Mouse (Mus musculus) limb, embryonic 14.5 days (tissue): ENCODE measurements around the gene Trnp1. TPM values are rescaled to one million over a fixed set of nuclear protein-coding genes. Genes with fewer than 3 reads are reported as not detected.

Experiments
- ATAC-seq: fragments of 200-750 bp; cut with Nextera tagmentation; 2 replicates; pipeline ENCODE4 v1.8.0; 2017; ENCODE audit warnings: low read depth, moderate number of reproducible peaks, moderate TSS enrichment; ENCODE audit not compliant: low FRiP score
- DNase-seq: peaks from one replicate; pipeline ENCODE4 v3.0.0-alpha.2; 2015; ENCODE audit warnings: low spot score
- H3K27ac ChIP-seq: fragments of 300-500 bp; sonication (generic); replicated peaks from 2 replicates; pipeline ENCODE4 v1.5.1; 2014; ENCODE audit warnings: low read depth, mild to moderate bottlenecking, low read length, moderate library complexity, mixed read lengths
- H3K27me3 ChIP-seq: fragments of 300-500 bp; sonication (generic); 2 replicates; pipeline ENCODE4 v1.6.1; 2014; ENCODE audit warnings: low read length, mixed read lengths; ENCODE audit not compliant: control insufficient read depth, insufficient read depth
- H3K36me3 ChIP-seq: fragments of 300-500 bp; sonication (generic); 2 replicates; pipeline ENCODE4 v1.6.1; 2014; ENCODE audit warnings: mild to moderate bottlenecking, low read length, moderate library complexity, mixed read lengths; ENCODE audit not compliant: control insufficient read depth, insufficient read depth
- H3K4me1 ChIP-seq: fragments of 300-500 bp; sonication (generic); 2 replicates; pipeline ENCODE4 v1.6.1; 2014; ENCODE audit warnings: antibody characterized with exemption, low read length, mixed read lengths; ENCODE audit not compliant: control insufficient read depth, insufficient read depth
- H3K4me2 ChIP-seq: fragments of 300-500 bp; sonication (generic); replicated peaks from 2 replicates; pipeline ENCODE4 v1.6.1; 2014; ENCODE audit warnings: low read depth, mild to moderate bottlenecking, low read length, moderate library complexity; ENCODE audit not compliant: severe bottlenecking
- H3K4me3 ChIP-seq: fragments of 300-500 bp; sonication (generic); replicated peaks from 2 replicates; pipeline ENCODE4 v1.5.1; 2014; ENCODE audit warnings: low read length
- H3K9ac ChIP-seq: fragments of 300-500 bp; sonication (generic); 2 replicates; pipeline ENCODE4 v1.6.1; 2014; ENCODE audit warnings: mild to moderate bottlenecking, low read depth, low read length, moderate library complexity; ENCODE audit not compliant: severe bottlenecking
- H3K9me3 ChIP-seq: fragments of 300-500 bp; sonication (generic); 2 replicates; pipeline ENCODE4 v1.6.1; 2016; ENCODE audit warnings: low read length; ENCODE audit not compliant: control insufficient read depth
- POLR2A ChIP-seq: fragments of 200-500 bp; IDR thresholded peaks from 2 replicates; pipeline ENCODE4 v1.8.0; 2012; ENCODE audit warnings: inconsistent platforms, mild to moderate bottlenecking, moderate library complexity, borderline replicate concordance; ENCODE audit not compliant: insufficient read depth, insufficient read length; ENCODE audit errors: extremely low read depth
- WGBS: fragments of 180-500 bp; shearing (Covaris S2); extraction: QIAGEN DNeasy Blood & Tissue Kit; methylation state at CpG from one replicate; pipeline ENCODE4 v1.1.7; 2014; 5-methylcytosine and 5-hydroxymethylcytosine counted together
- polyA plus RNA-seq, 2 experiments: library from polyadenylated mRNA; depleted of rRNA in 1 of 2; stranded (reverse) in 1 of 2; unstranded in 1 of 2; fragments of >200 nt; fragmentation: Nextera tagmentation in 1 of 2; extraction: Ambion mirVana in 1 of 2; gene quantifications; 2 replicates each; pipeline versions ENCODE4 v1.2.1 to v1.2.3; 2012 to 2014

Gene Trnp1
- polyA plus RNA-seq, 2 experiments: 5.0 to 5.4 TPM

- no peak overlapping the region for H3K4me3 ChIP-seq
- TF ChIP-seq POLR2A: no peak
- H3K4me2 ChIP-seq: no peak overlapping the region
- no peaks in the 10 kb centered on the region for H3K27me3 ChIP-seq
- no peaks in the 10 kb centered on the region for H3K36me3 ChIP-seq
- H3K9ac ChIP-seq: no peak overlapping the region
- 88% methylated on average over 11 of the region's 11 CpGs for WGBS
- no peak overlapping the region for H3K27ac ChIP-seq
- no peak for DNase-seq
- peaks cover 15% of the 10 kb centered on the region for H3K4me1 ChIP-seq
- ATAC-seq: no peak
- no peaks in the 10 kb centered on the region for H3K9me3 ChIP-seq
Observed at GRCm38 (mm10) chr4:133447967-133448366, 50.4 kb downstream of the Trnp1 start.

GRCm38 (mm10) chr4:133447366-133447765 lies 51.0 kb downstream of the Trnp1 start:
- TF ChIP-seq POLR2A: no peak
- H3K9ac ChIP-seq: no peak overlapping the region
- H3K9me3 ChIP-seq: no peaks in the 10 kb centered on the region
- H3K4me2 ChIP-seq: no peak overlapping the region
- no peak overlapping the region for H3K27ac ChIP-seq
- H3K4me1 ChIP-seq: peaks cover 17% of the 10 kb centered on the region
- DNase-seq: no peak
- ATAC-seq: no peak
- H3K36me3 ChIP-seq: no peaks in the 10 kb centered on the region
- H3K27me3 ChIP-seq: no peaks in the 10 kb centered on the region
- no peak overlapping the region for H3K4me3 ChIP-seq
- 27% methylated on average over 5 of the region's 5 CpGs for WGBS

GRCm38 (mm10) chr4:133445727-133446126 lies 52.6 kb downstream of the Trnp1 start:
- H3K9me3 ChIP-seq: no peaks in the 10 kb centered on the region
- no peaks in the 10 kb centered on the region for H3K36me3 ChIP-seq
- no peak overlapping the region for H3K9ac ChIP-seq
- H3K27ac ChIP-seq: no peak overlapping the region
- 85% methylated on average over 5 of the region's 5 CpGs for WGBS
- no peak overlapping the region for H3K4me2 ChIP-seq
- no peak for ATAC-seq
- no peak for TF ChIP-seq POLR2A
- no peaks in the 10 kb centered on the region for H3K27me3 ChIP-seq
- H3K4me1 ChIP-seq: peaks cover 26% of the 10 kb centered on the region
- DNase-seq: no peak
- H3K4me3 ChIP-seq: no peak overlapping the region

GRCm38 (mm10) chr4:133443085-133443484 lies 55.3 kb downstream of the Trnp1 start:
- 55% methylated on average over 5 of the region's 5 CpGs for WGBS
- TF ChIP-seq POLR2A: no peak
- Histone ChIP-seq H3K4me3 (no peak overlapping the region), H3K9ac (no peak overlapping the region), H3K4me2 (0 out of 2 replicates have a peak overlapping the region, but pooled peaks have one; percentile 13), H3K27me3 (no peaks in the 10 kb centered on the region), H3K36me3 (no peaks in the 10 kb centered on the region), H3K9me3 (no peaks in the 10 kb centered on the region), H3K27ac (peak overlapping the region; percentile 72), H3K4me1 (peaks cover 32% of the 10 kb centered on the region)
- no peak for DNase-seq
- ATAC-seq: peak; percentile 41; the same call in 1 of the 2 replicates

- Histone ChIP-seq H3K4me2 (no peak overlapping the region), H3K27ac (peak overlapping the region; percentile 72), H3K9ac (no peak overlapping the region), H3K27me3 (no peaks in the 10 kb centered on the region), H3K36me3 (no peaks in the 10 kb centered on the region), H3K4me3 (no peak overlapping the region), H3K9me3 (no peaks in the 10 kb centered on the region), H3K4me1 (peaks cover 32% of the 10 kb centered on the region)
- TF ChIP-seq POLR2A: no peak
- ATAC-seq: no peak
- no peak for DNase-seq
- WGBS: 49% methylated on average over 3 of the region's 3 CpGs
Observed at GRCm38 (mm10) chr4:133442194-133442593, 56.2 kb downstream of the Trnp1 start.

Other genes starting within 250 kb of the Trnp1 start
- 14.3 and 15.7 TPM in 2 replicates for gene Sytl1, start 235.4 kb downstream of the Trnp1 start, polyA plus RNA-seq (2012; rRNA removed)
- 17.9 and 23.3 TPM in 2 replicates for gene Sytl1, start 235.4 kb downstream of the Trnp1 start, polyA plus RNA-seq (2014; fragmentation: Nextera tagmentation; extraction: Ambion mirVana)
- gene Tmem222, start 220.8 kb downstream of the Trnp1 start, polyA plus RNA-seq (2012; rRNA removed): 101 and 119 TPM in 2 replicates
- gene Tmem222, start 220.8 kb downstream of the Trnp1 start, polyA plus RNA-seq (2014; fragmentation: Nextera tagmentation; extraction: Ambion mirVana): 81.6 and 84.1 TPM in 2 replicates
- gene Wdtc1, start 145.1 kb downstream of the Trnp1 start, polyA plus RNA-seq (2012; rRNA removed): 27.8 and 35.9 TPM in 2 replicates
- 17.6 and 18.6 TPM in 2 replicates for gene Wdtc1, start 145.1 kb downstream of the Trnp1 start, polyA plus RNA-seq (2014; fragmentation: Nextera tagmentation; extraction: Ambion mirVana)
- 36.7 and 46.7 TPM in 2 replicates for gene Slc9a1, start 128.8 kb downstream of the Trnp1 start, polyA plus RNA-seq (2012; rRNA removed)
- 11.4 and 11.5 TPM in 2 replicates for gene Slc9a1, start 128.8 kb downstream of the Trnp1 start, polyA plus RNA-seq (2014; fragmentation: Nextera tagmentation; extraction: Ambion mirVana)
- gene Tent5b, start 18.4 kb downstream of the Trnp1 start, polyA plus RNA-seq (2012; rRNA removed): 0.80 and 1.0 TPM in 2 replicates
- 1.4 and 1.7 TPM in 2 replicates for gene Tent5b, start 18.4 kb downstream of the Trnp1 start, polyA plus RNA-seq (2014; fragmentation: Nextera tagmentation; extraction: Ambion mirVana)
- gene Kdf1, start 20.4 kb upstream of the Trnp1 start, polyA plus RNA-seq (2012; rRNA removed): 7.1 and 9.0 TPM in 2 replicates
- gene Kdf1, start 20.4 kb upstream of the Trnp1 start, polyA plus RNA-seq (2014; fragmentation: Nextera tagmentation; extraction: Ambion mirVana): 13.5 and 18.8 TPM in 2 replicates
- gene Nudc, start 47.4 kb upstream of the Trnp1 start, polyA plus RNA-seq (2012; rRNA removed): 141 and 184 TPM in 2 replicates
- 180 and 197 TPM in 2 replicates for gene Nudc, start 47.4 kb upstream of the Trnp1 start, polyA plus RNA-seq (2014; fragmentation: Nextera tagmentation; extraction: Ambion mirVana)
- 0.05 TPM in 1 of 2 replicates, not detected in the other for gene Nr0b2, start 54.8 kb upstream of the Trnp1 start, polyA plus RNA-seq (2012; rRNA removed)
- 0.17 TPM in 1 of 2 replicates, not detected in the other for gene Nr0b2, start 54.8 kb upstream of the Trnp1 start, polyA plus RNA-seq (2014; fragmentation: Nextera tagmentation; extraction: Ambion mirVana)
- gene Gpatch3, start 76.2 kb upstream of the Trnp1 start, polyA plus RNA-seq (2012; rRNA removed): 8.0 and 8.4 TPM in 2 replicates
- 8.1 and 9.2 TPM in 2 replicates for gene Gpatch3, start 76.2 kb upstream of the Trnp1 start, polyA plus RNA-seq (2014; fragmentation: Nextera tagmentation; extraction: Ambion mirVana)
- gene Gpn2, start 85.8 kb upstream of the Trnp1 start, polyA plus RNA-seq (2012; rRNA removed): 33.2 and 42.0 TPM in 2 replicates
- 17.6 and 19.6 TPM in 2 replicates for gene Gpn2, start 85.8 kb upstream of the Trnp1 start, polyA plus RNA-seq (2014; fragmentation: Nextera tagmentation; extraction: Ambion mirVana)
- gene Sfn, start 103.6 kb upstream of the Trnp1 start, polyA plus RNA-seq (2012; rRNA removed): 112 and 139 TPM in 2 replicates
- 243 and 295 TPM in 2 replicates for gene Sfn, start 103.6 kb upstream of the Trnp1 start, polyA plus RNA-seq (2014; fragmentation: Nextera tagmentation; extraction: Ambion mirVana)
- gene Zdhhc18, start 151.6 kb upstream of the Trnp1 start, polyA plus RNA-seq (2012; rRNA removed): 38.0 and 46.5 TPM in 2 replicates
- gene Zdhhc18, start 151.6 kb upstream of the Trnp1 start, polyA plus RNA-seq (2014; fragmentation: Nextera tagmentation; extraction: Ambion mirVana): 4.0 and 7.0 TPM in 2 replicates
- gene Pigv, start 174.1 kb upstream of the Trnp1 start, polyA plus RNA-seq (2012; rRNA removed): 12.2 and 13.7 TPM in 2 replicates
- gene Pigv, start 174.1 kb upstream of the Trnp1 start, polyA plus RNA-seq (2014; fragmentation: Nextera tagmentation; extraction: Ambion mirVana): 10.9 and 12.5 TPM in 2 replicates